Mouse (Mus musculus) yolk sac, embryonic 10.5 days (tissue): ENCODE data around the gene Cenpu.
"Not testable (repeated sequence)": the region's sequence is repeated elsewhere in the genome, so short reads cannot be mapped to it uniquely, and the experiment has no call there.

Experiments used
- DNase-seq: peaks from one replicate; pipeline ENCODE4 v3.0.0-alpha.2; 2017; ENCODE audit warnings: low spot score

Gene Cenpu

DNA sequence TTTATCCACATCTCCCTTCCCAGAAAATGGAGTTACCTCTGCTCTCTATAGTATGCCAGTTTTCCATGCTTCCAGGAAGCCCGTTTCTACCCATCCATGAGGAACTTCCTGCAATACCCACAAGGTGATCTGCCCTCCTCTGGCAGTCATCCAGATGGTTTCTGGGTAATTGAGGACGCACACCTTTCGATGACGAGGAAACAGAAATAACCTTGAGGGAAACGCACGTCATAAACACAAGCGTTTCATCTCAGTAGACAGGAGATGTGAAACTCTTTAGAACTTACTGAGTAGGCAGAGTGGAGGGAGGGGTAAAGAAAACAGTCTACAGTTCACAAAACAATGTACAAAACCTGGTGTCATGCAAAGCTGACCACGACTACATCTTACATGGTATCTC lies 1.8 kb upstream of the Cenpu start:
- DNase-seq = no peak

- no peak for DNase-seq
Observed at GRCm38 (mm10) chr8:46551029-46551428, 799 bp upstream of the Cenpu start.

- DNase-seq = no peak
Observed at GRCm38 (mm10) chr8:46552441-46552765, 575 bp downstream of the Cenpu start.

DNA sequence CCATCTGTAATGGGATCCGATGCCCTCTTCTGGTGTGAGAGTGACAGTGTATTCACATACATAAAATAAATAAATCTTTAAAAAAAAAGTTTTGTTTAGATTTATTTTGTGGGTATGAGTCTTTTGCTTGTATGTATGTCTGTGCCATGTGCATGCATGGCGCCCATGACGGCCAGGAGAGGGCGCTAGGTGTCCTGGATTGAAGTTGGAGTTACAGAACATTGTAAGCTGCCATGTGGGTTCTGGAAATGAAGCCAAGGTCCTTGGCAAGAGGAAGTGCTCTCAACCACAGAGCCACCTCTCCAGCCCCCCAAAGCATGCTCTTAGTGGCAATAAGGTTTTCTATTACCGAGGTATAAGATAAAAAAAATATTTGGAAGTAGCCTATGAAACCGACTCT lies 7.6 kb downstream of the Cenpu start:
- DNase-seq = no peak

GRCm38 (mm10) chr8:46562333-46562732 lies 10.5 kb downstream of the Cenpu start:
- no peak for DNase-seq

- DNase-seq = no peak
Observed at GRCm38 (mm10) chr8:46566914-46567529, 15.2 kb downstream of the Cenpu start.

- no peak for DNase-seq
Observed at GRCm38 (mm10) chr8:46567946-46568345, 16.1 kb downstream of the Cenpu start.

GRCm38 (mm10) chr8:46568942-46569341 lies 17.1 kb downstream of the Cenpu start:
- DNase-seq = no peak

- DNase-seq = no peak
Observed at GRCm38 (mm10) chr8:46569659-46570441, 18.0 kb downstream of the Cenpu start.

DNA sequence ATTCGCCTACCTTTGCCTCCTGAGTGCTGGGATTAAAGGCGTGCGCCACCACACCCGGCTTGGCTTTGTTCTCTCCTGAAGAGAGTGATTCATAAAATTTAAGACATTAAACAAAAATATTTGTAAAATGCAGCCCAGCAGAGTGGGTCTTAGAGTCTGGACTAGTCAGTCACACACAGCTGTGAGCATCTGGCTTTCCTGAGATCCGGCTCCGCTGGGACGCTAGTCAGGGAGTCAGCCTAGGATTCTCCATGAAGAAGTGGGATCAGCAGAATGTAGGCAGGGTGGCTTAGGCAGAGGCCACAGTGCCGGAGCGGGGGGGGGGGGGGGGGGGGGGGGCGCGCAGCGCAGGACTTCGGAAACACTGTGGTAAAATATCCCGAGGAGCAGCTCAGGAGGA lies 18.8 kb downstream of the Cenpu start:
- DNase-seq = no peak

DNA sequence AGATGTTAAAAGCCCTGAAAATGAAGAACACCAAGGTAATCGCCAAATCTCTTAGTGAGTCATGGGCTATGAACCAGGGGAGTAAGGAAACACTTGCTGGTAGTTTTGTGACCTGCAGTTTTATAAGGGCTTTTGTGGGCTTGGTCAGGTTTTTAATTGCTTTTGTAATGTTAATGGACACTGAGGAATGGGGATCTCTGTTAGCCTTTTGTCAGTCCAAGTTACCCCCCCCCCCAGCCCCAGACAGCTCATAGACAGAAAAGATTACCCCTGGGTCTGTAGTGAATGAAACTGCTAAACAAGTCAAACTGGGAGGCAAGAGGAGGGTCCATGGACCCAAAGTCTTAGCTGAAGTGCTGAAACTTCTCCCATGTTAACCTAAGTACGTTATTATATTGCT lies 21.6 kb downstream of the Cenpu start:
- no peak for DNase-seq

DNA sequence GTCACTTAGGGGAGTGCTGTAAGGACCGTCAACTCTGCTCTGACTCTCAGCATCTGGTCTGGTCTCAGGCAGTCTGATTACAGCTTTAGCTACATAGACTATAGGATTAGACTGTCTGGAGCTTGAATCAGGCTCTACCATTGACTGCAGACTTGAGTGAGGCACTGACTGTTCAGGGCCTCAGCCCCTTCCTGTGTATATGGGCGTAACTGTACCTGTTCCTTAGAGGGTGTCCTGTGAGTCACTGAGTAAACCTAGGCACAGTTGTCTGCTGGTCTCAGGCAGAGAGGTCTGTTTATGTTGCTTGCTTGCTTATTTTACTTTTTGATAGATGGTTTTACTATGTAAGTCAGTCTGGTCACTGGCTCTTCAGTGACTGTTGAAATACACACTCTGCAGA lies 22.1 kb downstream of the Cenpu start:
- no peak for DNase-seq

- DNase-seq = no peak
Observed at GRCm38 (mm10) chr8:46578794-46579193, 27.0 kb downstream of the Cenpu start.

- not testable (repeated sequence) for DNase-seq
Observed at GRCm38 (mm10) chr8:46584328-46584727, 32.5 kb downstream of the Cenpu start.

- DNase-seq = no peak
Observed at GRCm38 (mm10) chr8:46585576-46585975, 33.7 kb downstream of the Cenpu start.

DNA sequence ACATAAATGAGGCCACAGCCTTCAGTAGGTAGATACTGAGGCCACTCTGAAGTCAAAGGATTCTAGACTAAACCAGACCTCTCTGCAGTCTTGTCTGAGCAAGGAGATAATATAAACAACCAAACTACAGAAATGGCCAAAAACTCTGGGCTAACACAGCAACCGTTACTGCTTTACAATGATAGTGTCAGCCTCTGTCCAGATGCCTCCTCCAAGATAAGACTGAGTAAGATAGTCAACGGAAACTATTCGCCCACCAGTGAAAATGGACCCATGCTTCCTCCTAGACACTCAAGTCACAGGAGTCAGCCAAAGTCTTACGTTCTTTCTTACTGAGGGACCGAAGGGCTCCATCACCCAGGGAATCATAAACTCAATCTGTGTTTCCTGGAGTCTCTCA lies 36.1 kb downstream of the Cenpu start:
- no peak for DNase-seq

- no peak for DNase-seq
Observed at GRCm38 (mm10) chr8:46588663-46589062, 36.8 kb downstream of the Cenpu start.

GRCm38 (mm10) chr8:46593067-46593466 lies 41.2 kb downstream of the Cenpu start:
- no peak for DNase-seq

DNA sequence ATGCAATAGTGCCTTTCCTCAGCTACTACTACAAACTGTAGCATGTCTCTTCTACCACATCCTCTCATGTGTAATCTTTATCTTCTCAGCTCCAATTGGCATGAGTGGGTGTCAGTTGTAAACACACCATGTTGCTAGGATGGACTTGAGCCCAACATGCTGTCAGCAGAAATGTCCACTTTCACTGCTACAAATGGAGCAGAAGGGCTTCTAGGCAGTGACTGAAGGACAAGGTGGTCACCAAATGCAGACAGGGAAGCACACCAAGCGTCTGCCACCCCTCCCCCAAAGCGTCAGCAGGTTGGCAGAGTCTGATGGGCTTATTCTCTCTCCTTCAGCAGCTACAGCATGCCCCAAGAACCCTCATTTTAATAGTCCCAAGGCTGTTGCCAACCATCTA lies 41.9 kb downstream of the Cenpu start:
- DNase-seq = no peak

- no peak for DNase-seq
Observed at GRCm38 (mm10) chr8:46595593-46595992, 43.8 kb downstream of the Cenpu start.

- DNase-seq = no peak
Observed at GRCm38 (mm10) chr8:46596530-46596929, 44.7 kb downstream of the Cenpu start.

DNA sequence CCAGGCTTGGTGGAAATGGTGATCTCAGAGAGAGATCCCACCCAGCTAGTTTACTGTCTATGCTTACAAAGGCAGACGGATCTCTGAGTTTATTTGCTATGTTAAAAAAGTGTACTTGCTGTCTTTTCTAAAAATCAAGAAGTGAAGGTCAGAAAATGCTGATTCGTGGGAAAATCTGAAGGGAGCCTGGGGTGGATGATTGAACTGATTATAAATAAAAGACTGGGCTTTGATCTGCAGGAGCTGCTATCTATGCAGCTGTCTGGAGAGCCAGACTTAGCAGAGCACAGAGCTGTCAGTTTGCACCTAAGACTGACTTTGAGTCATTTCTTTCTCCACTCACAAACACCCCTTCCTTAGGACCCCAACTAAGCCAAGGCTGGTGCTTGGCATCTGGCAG lies 45.6 kb downstream of the Cenpu start:
- DNase-seq = no peak

DNA sequence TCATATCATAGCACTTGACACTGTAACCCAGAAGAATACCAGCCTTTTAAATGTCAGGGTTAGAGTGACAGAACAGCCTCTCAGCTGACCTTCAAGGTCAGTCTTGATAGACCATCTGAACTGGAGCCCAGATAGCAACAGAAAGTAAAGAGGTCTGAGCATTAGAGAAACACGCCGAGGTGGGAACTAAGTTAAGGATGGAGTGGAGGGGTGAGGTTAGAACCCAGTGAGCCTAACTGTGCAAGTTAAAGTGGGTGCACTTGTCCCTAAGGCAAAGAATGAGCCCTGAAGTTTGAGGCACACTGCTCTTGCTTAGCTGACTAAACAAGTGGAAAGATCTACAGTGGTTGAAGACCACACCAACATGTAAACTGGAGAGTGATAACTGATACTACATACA lies 46.3 kb downstream of the Cenpu start:
- DNase-seq = no peak

DNA sequence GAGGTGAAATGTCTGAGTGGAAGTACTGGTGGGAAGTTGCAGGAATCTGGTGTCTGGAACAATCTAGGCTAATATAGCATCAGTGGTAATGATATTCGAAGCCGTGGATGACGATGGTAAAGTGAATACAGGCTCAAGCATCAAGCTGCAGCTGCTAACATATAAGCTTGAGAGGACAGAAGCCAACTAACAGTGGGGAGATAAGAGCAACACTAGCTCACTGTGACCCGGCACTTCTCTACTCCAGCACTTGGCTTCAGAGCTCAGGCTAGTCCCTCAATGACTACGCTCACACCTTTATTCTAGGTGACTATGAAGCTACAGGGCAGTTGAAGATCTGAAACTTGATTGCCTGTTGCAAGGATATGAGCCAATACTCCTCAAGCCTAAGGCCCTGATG lies 46.9 kb downstream of the Cenpu start:
- DNase-seq = no peak
